Mouse (Mus musculus) olfactory bulb, adult 2 months (tissue): ENCODE results near the gene Cenpo.

Experiments
- CTCF ChIP-seq: fragments of 200-500 bp; IDR thresholded peaks from 2 replicates; pipeline ENCODE4 v1.5.1; 2012; ENCODE audit warnings: low read depth, mild to moderate bottlenecking, low read length, moderate library complexity; ENCODE audit not compliant: insufficient read depth
- POLR2A ChIP-seq: fragments of 200-500 bp; IDR thresholded peaks from 2 replicates; pipeline ENCODE4 v1.6.1; 2012; ENCODE audit warnings: mild to moderate bottlenecking, low read depth, low read length, moderate library complexity; ENCODE audit not compliant: insufficient read depth

DNA sequence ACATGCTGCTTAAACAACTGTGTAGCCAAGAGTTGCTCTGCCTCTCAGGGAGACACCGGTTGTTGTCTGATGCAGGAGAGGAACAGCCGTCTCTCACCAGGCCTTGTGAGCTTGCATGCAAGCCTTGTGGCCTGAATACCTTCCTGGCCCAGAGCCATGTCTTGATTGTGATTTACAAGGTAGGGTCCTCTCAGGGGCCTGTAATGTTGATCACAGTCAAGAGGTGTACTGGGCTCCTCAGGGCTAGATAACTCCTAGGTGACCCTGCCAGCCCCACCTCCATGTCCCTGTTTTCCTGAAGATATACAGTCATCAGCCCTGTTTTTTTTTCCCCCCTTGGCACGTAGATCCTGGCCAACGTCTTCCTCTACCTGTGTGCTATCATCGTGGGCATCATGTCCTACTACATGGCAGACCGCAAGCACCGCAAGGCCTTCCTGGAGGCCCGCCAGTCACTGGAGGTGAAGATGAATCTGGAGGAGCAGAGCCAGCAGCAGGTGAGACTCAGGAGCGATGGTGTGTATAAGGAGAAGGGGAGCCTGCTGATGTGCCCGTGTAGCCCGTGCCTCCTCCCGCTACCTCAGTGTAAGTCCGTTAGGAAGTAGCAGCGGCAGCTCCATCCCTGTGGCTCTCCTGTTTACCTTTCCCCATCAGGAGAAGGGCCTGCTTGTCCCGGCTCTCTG is 60.8 kb downstream of the Cenpo start:
- TF ChIP-seq POLR2A (no peak), CTCF (no peak)
